Mouse (Mus musculus) liver, embryonic 14.5 days (tissue): ENCODE data around the gene Nutf2-ps1.

ENCODE experiments used
- CTCF ChIP-seq: IDR thresholded peaks from 2 replicates; pipeline ENCODE4 v1.5.1; 2016; ENCODE audit warnings: antibody characterized with exemption, low read depth, control low read depth
- EP300 ChIP-seq: IDR thresholded peaks from 2 replicates; pipeline ENCODE4 v1.6.1; 2016; ENCODE audit warnings: antibody characterized with exemption, low read depth

GRCm38 (mm10) chr19:53543602-53544001, 45.3 kb downstream of the Nutf2-ps1 start:
- TF ChIP-seq CTCF (no peak), EP300 (no peak)
